Mouse (Mus musculus): ENCODE results near the gene Snx20.

Gene Snx20

DNA sequence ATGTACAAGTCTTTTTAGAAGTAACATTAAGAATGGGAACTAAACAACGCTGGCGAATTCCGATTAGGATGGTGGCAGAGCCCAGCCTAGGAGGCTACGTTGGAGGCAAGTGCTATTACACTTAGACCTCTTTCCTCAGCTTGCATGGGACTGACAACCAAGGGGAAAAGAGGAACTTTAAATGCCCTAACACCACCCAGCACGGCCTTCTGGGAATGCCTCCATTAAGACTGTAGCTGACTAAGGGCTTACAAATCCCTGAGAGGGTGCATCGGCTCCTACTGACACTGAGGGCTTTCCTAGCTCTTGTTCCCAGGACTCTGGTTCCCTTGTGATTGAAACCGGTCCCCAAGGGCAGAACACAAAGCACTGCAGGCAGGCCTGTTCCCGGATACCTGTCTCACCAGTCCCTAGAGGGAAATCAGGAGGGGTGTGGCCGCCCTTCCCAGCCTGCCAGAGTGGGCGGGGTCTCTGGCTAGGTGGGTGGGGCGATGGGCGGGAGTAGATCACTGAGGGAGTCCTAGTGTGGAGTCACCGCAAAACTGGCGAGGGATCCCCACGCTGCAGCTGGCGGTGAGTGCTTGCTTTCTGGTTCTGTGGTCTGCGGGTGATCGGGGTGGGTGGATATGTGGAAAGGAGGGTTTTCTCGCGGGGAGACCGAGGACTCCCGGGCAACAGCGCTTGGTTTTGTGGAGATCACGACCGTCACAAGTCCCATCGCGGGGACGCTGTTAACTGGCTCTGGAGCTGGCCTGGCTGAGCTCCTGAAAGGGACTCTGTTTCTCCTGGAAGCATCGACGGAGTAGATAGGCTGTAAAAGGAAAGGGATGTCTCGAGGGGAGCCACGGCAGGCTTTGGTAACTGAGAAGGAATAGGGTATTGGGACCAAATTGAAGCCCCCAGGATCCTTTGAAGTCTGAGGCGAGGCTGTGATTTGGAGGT lies 11.2 kb upstream of the Snx20 start, which contains the start of gene Nod2:
Nod2 (plus strand) TSS at position 479 of the 942 bp plus-strand sequence.
- DNase-seq (ENCODE audit: low read depth in 1 of 2, low spot score in 2 of 2): peak in 1 of 2 experiments; percentile 70

DNA sequence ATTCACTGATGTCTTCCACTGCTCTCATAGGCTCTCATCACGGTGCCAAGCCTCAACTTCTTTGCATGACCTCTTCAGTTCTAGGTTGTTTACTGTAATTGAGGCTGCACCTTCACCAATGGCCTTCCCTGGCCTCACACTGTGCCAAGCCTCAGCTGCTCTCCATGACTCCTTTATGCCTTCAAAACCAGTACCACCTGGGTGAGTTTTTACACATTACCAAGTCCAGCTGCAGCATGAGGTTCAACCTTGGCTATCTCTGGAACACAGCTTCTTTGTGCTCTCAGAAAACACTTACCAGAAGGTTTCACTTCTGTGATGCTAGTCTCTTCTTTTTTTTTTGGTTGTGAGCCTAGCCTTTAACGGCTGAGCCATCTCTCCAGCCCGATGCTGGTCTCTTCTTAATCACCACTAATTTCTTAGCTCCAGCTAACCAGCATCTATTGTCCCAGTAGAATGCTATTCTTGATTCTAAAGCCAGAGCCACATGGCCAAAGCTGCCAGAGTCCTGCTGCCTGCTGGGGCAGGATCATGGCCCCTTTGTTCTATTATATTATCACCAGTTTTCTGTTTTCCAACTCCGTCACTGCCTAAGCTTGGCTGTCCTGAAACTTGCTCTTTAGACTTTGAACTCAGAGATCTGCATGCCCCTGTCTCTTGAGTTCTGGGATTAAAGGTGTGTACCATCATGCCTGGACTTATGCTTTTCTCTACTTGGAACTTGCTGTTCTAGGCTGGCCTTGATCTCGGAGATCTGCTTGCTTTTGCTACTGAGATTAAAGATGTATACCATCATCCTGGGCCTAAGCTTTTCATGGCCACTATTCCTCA lies 7.0 kb upstream of the Snx20 start:
- no peak for DNase-seq (ENCODE audit: low read depth in 1 of 2, low spot score in 2 of 2)

DNA sequence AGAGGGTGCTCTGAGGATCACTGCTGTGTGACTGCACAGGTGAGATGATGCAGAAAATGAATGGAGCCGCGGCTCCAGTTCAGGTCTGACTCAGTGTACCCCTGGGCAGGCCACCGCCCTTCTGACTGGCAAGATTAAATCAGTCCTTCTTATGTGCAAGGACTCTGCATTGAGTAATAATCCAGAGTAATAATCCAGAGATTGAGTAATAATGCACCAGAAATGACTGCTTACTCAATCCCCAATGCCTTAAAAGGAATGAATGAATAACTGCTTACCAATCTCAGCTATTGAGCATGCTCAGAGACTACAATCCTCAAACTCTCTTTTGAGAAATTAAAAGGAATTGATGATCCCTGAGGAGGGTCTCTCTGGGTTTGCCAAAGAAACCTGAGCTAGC lies 3.0 kb upstream of the Snx20 start:
- peak in 1 of 2 experiments; percentile 31 for DNase-seq (ENCODE audit: low read depth in 1 of 2, low spot score in 2 of 2)

DNA sequence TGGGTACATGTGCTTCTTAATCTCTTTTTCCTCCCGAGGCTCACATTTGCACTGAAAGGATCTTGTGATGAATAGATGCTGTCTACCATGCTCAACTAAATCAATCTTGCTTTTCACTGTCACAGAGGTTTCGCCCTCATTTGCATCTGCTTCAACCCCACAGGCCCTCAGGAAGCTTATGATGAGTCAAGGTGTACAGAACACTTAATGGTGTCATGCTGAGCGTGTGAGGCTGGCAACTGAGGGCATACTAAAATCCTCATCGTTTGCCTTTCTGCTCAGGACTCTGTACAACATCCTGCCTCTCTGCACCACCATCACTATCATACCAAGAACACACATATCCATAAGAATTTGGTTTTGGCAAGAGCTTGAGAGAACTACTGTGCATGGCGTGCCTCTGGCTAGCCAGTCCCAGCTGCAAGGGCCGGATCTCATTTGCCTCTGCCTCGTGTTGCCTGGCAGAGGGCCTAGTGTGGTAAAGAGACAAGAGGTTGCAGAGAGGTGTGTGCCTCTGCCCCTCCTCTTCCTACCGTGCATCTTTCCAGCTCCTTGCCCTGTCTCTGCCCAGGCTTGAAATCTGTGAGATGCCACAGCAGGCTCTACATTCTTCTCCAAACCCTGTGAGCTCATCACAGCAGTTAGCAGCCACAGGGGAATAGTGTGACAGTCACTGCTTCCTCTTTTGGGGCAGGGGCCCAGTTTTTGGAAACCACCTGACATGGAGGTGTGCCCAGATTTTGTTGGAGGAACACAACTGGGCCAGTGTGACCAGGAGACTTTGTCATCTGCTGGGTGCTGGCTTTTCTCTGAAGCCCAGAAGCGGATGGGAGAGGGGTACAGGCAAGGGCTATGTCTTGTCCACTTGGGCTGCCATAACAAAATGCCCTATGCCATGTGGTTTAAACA lies 1.4 kb upstream of the Snx20 start:
- peak in 1 of 2 experiments; percentile 80 for DNase-seq (ENCODE audit: low read depth in 1 of 2, low spot score in 2 of 2)

DNA sequence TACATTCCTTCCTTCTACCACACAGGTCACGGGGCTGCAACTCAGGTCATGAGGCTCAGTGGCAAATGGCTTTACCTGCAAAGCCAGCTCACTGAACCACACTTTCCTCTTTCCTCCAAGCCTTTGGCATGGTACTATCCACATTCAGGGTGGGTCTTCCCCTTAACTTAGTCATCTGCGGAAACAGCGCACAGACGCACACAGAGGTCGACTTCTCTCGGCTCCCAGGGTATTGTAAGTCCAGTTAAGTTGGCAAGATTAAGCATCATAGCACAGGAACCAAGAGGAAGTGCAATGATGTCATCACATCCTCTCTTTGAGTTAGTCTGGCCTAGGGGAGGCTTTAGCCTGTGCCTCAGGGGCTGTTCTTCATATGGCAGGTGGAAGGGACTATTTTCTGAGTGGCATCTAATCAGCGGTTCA lies 2.6 kb downstream of the Snx20 start:
- DNase-seq (ENCODE audit: low read depth in 1 of 2, low spot score in 2 of 2): peak in 1 of 2 experiments; percentile 57

DNA sequence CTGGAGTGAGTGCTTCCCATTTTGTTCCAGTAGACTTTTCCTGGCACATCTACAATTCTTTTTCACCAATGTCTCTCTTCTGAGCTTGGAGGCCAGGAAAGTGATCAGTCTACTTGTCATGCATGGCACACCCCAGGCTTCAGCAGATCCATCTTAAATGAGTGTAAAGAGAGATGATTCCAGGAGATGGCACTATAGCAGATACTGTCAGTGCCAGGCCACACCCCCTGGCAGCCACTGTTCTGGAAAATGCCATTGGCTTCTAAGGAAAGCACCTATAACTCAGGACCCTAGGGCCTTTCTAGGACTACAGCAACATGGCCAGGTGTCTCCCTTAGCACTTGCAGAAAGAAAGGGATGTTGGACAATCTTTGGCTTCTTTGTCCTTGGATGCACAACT lies 4.8 kb downstream of the Snx20 start:
- DNase-seq (ENCODE audit: low read depth in 1 of 2, low spot score in 2 of 2): no peak

DNA sequence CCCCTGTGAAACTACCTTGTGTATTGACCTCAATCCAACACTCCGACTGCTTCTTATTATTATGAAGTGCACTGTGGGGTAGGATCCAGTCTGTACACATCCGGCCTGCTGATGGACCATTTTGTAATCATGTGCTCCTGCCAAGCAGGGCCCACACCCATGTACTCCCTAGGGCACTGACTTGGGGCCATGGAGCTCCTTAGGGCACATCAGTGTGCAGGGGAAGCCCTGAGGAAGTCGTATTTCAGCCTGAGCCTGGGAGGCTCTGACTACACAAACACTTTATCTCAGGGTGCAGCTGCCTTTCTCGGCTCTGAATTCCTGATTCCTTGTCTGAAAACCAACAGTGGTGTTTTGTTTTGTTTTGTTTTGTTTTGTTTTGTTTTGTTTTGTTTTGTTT lies 5.7 kb downstream of the Snx20 start:
- no peak for DNase-seq (ENCODE audit: low read depth in 1 of 2, low spot score in 2 of 2)

DNA sequence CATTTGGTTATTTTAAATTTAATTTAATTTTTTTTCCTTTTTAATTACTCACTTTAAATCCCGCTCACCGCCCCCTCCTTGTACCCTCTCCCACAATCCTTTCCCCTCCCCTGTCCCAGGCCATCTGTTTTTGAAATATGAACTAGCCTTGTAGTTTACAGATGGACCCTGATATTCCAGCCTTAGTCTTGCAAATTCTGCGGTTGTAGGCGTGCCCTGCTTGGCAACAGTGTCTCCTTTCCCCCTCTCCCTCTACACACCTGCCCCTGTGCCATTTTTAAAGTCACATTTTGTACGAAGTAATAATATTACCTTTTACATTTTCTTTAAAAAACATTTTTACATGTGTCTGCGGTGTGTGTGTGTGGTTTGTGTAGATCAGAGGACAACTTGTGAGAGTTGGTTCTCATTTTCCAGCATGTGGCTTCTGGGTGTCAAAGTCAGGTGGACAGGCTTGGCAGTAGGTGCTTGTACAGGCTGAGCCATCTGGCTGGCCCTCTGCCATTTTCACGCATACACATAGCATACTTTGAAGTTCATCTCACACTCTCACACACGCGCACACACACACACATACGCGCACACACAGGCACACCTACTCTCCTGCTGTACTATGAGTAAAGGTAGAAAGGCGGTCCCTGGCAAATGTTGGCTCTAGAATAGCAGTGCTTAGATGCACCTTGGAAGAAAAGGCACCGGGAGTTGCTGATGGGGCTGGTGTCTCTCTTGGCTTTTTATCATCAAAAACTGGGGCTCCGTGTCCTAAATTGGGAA lies 7.7 kb downstream of the Snx20 start:
- DNase-seq (ENCODE audit: low read depth in 1 of 2, low spot score in 2 of 2): no peak

DNA sequence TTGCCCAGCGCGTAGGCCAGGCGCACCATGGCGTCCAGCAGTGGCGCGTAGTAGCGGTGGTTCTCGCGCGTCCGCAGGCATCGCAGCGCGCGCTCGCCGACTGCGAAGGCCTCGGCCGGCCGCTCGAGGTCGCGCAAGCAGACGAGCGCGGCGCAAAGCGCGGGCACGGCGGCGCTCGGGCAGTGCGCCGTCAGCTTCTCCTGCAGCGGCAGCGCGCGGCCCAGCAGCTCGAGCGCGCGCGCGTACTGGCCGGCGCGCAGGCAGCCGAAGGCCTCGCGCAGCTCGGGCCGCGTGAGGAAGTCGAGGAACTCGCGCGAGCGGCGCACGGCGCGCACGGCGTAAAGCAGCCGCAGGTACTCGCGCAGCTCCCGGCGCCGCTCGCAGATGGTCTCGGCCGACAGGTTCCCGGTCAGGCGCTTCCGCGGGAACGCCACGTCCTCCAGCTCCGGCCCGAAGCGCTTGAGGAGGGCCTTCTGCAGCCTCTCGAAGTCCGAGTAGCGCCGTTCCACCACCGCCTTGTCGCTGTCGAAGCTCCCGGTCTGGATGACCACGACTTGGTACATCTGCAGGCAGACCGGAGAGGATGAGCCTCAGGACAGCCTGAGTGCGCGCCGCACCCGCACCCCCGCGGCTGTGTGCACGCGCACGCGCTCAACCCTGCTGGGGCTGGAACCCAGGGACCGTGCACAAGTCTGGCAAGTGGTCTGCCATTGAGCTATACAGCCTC lies 8.5 kb downstream of the Snx20 start:
- no peak for DNase-seq (ENCODE audit: low read depth in 1 of 2, low spot score in 2 of 2)

DNA sequence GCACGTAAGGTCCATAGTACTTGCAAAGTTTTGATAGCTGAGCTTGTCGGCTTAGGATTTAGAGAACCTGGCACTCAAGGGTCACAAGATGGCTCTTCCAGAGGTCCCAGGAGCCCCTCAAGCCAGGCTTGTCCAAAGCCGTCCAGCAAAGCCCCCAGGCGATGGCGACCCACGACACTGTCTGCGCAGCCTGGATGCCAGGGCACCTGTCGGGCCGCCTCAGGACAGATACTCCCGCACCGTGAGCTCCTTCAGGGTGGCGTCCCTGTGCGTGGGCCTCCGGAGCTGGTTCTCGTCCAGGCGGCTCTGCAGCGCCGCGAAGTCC lies 9.0 kb downstream of the Snx20 start:
- DNase-seq (ENCODE audit: low read depth in 1 of 2, low spot score in 2 of 2): no peak

DNA sequence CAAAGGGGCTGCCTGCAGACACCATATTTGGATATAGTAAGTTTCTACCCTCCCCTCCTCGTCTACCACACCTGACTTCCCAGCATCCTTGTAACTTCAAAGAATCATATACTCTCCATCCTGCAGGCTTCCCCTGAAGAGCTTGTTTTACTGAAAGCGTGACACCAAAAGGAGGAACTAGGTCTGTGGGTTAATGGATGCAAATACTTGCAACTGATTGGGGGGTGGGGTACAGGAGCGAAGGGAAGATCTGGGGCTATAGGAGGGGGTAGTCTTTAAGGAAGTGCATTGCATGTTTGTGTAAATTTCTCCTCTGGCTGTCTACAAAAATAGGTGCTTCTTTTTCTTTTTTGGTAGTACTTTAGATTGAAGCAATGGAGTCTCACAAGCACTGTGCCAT lies 9.5 kb downstream of the Snx20 start:
- no peak for DNase-seq (ENCODE audit: low read depth in 1 of 2, low spot score in 2 of 2)

DNA sequence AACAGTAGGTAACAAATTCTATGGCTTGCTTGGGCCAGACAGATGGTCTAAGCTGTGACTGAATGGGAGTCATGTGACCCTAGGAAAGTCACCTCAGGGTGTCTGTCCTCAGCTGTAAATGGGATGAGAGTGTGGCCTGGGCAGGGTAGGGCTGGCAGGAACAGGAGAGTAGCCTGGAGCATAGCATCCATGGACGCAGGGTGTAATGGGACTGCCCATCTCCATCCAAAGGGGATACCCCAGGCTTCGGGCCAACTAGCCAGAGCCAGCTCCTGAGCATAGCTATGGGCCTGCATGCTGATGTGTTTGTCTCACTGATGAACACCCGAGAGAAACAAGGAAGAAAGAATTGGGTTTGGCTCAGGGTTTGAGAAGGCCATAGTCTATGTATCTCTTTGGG lies 11.7 kb downstream of the Snx20 start:
- no peak for DNase-seq (ENCODE audit: low read depth in 1 of 2, low spot score in 2 of 2)

DNA sequence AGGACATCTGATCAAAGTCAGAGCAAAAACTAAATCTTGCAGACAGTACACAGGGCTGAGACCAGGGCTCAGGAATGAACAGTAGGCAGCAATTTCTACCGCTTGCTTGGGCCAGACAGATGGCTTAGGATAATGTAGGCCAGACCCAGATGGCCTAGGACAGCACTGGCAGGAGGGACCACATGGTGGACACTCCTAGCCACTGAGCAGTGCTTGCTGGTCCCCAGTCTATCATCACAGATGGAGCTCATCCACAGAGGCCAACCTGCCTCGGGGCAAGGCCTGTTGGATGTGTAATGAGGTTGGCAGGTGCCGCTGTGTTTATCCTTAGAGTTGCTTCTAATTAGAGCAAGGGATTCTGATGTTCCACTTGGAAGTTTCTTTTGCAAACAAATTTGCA lies 12.6 kb downstream of the Snx20 start:
- DNase-seq (ENCODE audit: low read depth in 1 of 2, low spot score in 2 of 2): no peak

DNA sequence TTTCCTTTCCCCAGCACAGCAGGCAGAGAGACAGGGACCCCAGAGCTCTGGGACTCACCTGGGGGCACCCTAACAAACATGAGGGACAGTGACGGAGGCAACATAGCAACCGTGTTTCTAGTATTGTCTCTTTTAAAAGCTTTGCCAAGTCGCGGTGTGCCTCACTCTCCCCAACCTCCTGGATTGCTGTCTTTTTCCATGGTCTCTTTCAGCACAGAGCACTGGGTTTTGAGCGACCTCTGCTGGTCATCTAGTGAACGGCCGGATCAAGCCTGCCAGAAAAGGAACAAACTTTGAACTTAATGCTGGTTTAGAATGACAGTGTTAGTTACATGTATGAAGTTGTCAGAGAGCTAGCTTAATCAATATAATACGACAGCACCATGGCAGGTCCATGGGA lies 14.5 kb downstream of the Snx20 start:
- DNase-seq (ENCODE audit: low read depth in 1 of 2, low spot score in 2 of 2): peak in 1 of 2 experiments; percentile 53

DNA sequence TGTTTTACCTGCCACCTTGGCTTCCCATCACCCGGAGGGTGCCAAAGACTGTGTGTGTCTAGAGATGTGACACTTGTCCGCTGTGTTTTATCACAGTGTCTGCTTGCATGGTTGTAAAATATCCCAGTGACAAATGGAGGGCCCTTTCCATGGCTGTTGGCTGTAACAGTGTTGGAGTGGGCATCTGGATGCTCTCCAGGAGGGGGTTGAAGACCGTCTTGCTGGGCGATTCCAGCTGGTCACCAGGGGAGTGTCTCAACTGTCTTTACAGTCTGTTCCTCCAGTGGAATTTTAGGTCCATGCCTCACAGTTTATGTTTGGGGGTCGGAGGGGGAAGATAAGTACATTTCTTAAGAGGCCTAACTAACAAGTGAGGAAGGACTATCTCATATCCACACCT lies 15.0 kb downstream of the Snx20 start:
- no peak for DNase-seq (ENCODE audit: low read depth in 1 of 2, low spot score in 2 of 2)

DNA sequence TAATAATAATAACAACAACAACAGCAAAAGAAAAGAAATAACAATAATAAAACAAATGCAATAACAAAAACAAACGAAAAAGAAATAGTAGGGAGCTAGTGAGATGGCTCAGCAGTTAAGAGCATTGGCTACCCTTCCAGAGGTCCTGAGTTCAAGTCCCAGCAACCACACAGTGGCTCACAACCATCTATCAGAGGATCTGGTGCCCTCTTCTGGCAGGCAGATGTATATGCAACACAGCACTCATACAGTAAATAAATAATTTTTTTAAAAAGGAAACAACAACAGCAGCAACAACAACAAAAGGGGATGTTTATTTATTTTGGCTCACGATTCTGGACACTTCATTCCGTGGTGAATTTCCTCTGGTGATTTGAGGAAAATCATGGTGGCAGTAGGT lies 16.4 kb downstream of the Snx20 start:
- no peak for DNase-seq (ENCODE audit: low read depth in 1 of 2, low spot score in 2 of 2)

DNA sequence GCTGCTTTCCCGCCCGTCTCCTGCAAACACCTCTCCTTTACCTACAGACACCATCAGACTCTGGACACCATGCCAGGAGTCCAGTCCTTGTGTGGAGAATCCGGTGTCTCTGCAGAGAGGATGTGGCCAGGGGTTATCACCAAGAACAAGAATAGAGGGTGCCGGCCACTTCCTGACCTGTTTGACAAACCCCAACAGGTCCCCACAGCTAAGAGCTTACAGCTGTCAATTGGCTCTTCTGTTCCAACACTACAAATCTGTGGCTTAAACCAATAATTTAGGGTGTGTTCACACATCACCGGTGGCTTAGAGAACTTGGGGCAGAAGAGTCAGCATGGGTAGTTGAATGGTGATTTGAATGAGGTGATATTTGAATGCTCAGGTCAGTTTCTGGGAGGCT lies 17.3 kb downstream of the Snx20 start:
- no peak for DNase-seq (ENCODE audit: low read depth in 1 of 2, low spot score in 2 of 2)

DNA sequence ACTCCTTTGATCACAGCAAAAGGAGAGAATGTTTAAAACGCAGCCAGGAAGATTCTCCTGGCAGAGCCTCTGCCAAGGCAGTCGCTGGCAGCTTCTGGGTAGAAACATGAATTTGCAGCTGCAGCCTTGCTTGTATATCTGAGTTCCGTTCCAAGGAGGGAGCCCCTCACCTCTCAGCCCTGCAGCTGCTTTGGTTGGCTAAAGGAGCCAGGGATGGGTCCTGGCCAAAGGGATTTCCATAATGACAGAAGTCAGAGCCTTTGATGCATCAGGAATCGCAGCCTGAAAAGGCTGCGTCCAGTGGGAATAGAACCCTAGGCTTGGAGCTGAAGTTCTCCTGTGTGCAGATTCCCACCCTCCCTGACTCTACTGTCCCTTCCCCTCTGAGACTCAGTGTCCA lies 20.9 kb downstream of the Snx20 start:
- no peak for DNase-seq (ENCODE audit: low read depth in 1 of 2, low spot score in 2 of 2)

DNA sequence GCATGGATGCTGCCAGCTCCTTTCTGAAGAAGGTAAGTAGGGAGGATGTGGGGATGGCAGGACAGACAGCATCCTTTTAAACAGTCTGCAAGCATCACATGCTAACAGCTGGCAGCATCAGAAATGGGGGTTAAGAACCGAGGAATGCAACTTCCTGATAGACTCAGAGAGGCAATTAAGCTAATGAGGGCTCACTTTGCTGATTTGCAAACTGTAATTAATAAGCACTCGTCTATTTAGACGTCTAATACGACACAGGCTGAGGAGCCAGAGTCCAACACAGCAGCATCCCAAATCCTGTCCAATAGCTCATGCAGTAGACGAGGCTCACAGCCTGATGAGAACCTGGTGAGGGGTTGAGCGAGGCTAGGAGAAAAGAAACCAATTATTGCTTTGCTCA lies 25.7 kb downstream of the Snx20 start:
- no peak for DNase-seq (ENCODE audit: low read depth in 1 of 2, low spot score in 2 of 2)

DNA sequence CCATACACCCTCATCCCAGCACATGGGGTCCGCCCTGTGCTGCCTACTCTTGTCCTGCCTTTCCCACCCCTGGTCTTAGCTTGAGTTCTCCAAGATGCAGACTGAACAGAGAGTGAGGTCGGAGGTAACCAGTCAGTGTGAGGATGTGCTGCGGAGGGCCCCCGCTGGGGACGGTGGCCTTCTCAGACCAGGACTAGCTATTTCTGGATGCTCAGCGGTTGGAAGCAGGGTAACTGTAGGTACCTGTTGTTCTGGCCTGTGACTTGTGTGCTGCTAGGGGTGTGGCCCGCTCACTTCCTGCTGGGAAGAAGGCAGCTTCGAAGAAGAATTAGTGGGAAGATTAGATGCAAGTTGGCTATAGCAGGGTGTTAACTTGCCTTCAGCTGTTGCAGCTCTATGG lies 26.9 kb downstream of the Snx20 start:
- no peak for DNase-seq (ENCODE audit: low read depth in 1 of 2, low spot score in 2 of 2)

All from monocyte, adult 2 months (primary cell).